Mouse (Mus musculus) retina, embryonic 14.5 days (tissue): Measurements from ENCODE around the gene Adgra3.

ENCODE experiments used
- DNase-seq: peaks from one replicate; pipeline ENCODE4 v3.0.0-alpha.2; 2015; ENCODE audit warnings: low spot score

The Adgra3 gene

DNA sequence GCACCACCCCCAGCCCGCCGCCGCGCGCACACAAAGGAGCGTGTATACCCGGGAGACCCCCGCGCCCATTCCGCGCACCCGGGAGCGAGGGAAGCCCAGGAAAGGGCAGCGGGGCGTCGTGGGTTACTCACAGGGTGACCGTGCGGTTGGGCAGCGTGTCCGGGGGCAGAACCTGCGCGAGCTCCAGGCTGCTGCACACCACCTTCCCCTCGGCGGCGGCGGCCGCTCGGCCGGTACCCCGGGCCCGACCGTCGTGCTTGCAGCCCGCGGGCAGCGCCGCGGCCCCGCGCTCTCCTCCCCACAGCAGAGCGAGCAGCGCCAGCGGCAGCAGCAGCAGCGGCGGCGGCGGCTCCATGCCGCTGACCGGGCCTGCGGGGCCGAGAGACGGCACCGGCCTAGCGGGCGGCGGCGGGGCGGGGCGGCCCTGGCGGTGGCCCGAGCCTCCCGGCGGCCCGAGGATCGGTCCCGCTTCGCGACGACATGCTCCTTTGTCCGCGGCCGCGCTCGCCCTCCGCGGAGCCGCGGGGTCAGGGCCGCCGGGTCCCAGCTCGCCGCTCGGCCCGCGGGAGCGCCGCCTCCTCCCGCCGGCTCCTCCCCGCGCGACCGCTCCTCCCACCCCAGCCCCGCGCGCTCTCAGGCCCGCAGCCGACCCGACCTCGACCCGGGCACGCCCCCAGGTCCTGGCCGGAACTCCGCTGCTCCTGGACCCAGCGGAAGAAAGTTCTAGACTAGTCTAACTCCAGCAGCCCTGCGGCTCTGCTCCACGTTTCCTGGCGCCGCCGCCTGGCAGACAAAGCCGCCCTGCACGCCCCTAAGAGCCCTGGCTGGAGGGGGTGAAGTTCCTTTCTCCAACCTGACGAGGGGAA, at the start of gene Adgra3:
TSS of gene Adgra3 (minus strand) at position 586 of the 866 bp plus-strand sequence.
- peak; percentile 79 for DNase-seq

DNA sequence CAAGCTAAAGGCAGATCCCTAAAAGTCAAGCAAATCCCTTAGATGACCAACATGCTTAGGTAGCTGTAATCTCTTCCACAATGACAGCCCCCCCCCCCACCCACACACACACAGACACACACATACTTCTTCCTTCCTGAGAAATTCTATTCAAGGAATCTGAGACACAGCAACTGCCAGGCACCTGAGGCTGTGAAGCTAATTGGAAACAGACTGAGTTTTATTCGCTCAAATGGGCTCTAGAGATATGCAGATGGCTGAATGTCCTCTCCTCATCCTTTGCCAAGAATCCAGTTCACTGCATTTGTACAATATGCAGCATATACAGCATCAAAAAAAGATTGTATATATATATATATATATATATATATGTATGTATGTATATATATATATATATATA, 24.6 kb upstream of the Adgra3 start:
- no peak for DNase-seq

DNA sequence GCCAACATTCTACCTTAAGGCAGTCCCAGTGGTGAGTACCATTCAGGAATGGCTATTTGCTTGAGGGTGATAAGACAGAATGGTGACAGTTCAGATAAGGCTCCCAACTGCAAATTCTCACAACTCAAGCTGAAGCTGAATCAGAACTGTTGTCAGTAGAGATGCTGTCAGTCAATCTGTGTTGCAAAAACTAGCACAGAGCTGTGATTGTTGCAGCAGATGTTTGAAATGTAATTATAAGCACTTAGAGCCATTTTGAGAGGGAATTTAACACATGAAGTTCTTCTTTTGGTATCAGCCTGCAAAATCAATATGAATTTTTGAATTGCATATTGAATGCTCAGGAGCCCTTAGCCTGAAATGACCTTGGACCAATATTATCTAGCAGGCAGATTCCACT, 15.4 kb upstream of the Adgra3 start:
- no peak for DNase-seq

GRCm38 (mm10) chr5:50064236-50064635, 5.4 kb upstream of the Adgra3 start:
- no peak for DNase-seq

DNA sequence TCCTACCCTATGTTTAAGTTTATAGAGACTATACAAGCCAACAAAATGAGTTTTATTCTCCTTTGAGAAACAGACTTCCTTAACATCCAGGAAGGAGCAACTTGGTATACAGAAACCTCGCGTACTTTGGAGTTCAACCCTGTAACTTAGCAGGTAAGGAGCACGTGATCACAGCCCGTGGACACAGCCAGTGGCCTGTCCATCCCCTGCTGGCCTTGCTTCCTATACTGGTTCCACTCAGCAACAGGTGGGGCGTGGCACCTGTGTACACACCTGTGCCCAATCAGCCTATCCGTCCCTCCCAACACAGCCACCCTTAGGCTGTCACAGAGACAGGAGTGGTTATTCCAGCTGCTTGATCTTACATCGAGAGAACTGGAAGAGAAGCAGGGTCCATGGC, 780 bp upstream of the Adgra3 start:
- DNase-seq, result no peak

GRCm38 (mm10) chr5:50057612-50058420, 990 bp downstream of the Adgra3 start:
- peak; percentile 50 for DNase-seq

DNA sequence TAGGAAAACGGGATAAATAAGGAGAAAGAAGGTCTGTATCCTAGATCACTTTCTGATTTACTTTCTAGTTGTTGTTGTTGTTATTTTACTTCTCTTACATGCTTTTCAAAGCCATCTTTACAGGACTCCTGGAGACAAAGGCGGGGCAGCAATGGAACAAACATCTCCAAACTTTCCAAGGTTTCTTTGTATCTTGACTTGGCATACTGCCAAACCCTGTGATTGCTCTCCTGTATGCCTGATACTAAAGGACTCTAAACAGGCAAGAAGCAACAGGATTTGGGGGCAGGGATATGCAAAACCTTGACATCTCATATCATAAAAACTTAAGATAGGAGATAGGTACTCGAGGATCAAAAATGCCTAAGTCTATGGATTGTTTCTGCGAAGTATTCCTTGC, 6.3 kb downstream of the Adgra3 start:
- DNase-seq, result no peak

DNA sequence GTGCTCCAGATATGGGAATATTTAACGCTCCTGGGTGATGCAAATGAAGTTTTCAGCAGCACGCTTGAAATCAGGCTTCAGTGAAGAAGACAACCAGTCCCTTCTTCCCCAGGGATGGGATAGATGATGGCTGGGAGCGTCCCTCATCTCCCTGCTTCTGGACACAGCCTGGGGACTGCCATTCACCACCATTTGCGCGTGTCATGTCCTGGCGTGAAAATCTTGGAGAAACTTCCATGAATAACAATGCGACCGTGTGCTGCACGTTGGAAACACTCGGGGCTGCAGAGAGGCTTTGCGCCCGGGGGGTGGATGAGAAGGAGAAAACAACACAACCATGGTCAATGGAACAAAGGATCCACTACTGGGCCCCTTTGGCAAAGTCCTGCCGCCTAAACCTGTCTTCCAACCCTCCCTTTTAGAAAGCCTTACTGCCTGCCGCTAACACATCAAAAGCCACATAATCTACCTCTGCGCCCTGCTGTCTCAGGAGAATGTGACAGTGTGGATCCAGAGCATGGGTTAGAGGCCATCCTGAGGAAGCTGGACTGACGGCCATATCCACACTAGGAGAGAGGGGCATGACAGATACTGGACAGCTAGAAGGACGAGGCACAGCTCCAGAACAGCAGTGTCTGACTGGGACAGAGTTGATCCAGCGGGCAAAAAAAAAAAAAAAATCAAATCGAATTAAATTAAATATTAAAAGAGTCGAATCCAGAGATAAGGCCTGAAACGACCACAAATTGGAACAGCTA, 8.0 kb downstream of the Adgra3 start:
- no peak for DNase-seq

GRCm38 (mm10) chr5:50050037-50050436, 8.8 kb downstream of the Adgra3 start:
- DNase-seq, result no peak

- DNase-seq, result no peak
Measured at GRCm38 (mm10) chr5:50049506-50049905, 9.3 kb downstream of the Adgra3 start.

GRCm38 (mm10) chr5:50048960-50049359, 9.8 kb downstream of the Adgra3 start:
- no peak for DNase-seq

GRCm38 (mm10) chr5:50048271-50048851, 10.4 kb downstream of the Adgra3 start:
- DNase-seq, result no peak

DNA sequence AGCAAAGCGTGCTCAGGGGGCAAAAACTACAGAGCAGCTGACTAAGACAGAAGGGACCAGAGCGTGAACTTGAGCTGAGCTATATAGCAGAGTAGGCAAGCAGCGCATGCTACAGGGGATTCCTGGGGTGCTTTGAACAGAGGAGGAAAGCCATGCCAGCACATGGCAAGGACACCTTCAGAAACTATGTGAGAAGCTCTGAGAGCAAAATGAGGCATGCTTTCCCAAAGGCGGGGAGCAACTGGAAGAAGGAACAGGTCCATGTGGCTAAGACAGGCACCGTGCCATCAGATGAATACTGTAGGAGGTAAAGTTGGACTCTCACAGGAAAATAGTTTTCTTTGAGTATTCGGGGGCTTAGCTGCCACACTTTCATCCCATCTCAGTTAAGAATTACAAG, 13.6 kb downstream of the Adgra3 start:
- no peak for DNase-seq

- DNase-seq, result no peak
Measured at GRCm38 (mm10) chr5:50043677-50044076, 15.1 kb downstream of the Adgra3 start.

DNA sequence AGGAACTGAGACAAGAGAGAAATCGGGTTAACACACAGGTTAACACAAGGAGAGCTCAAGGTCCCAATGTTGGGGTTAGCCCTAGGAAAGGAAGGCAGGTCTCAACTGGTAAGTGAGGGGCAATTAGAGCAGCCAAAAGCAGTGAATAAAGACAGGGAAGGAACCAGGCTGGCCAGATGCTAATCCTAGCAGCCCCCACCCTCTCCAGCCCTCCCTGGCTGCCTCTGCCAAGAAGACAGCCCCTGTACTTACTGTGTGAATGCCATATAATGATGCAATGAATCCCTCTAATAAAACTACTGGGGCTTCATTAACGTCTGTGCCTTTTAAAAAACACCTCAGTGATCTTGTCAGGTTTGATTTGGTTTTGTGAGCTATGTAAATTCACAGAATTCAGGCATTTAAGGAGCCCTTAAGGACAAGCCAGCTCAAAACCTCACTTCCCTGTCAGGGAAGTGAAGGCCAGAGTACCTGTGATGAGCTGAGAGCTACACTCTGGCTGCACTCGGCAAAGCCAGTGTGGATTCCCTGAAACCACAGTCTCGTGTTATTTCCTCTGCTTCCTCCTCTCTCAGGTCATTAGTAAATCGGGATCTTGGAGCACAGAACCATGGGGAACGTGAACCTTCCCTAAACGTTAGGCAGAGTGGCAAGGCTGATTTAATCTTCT, 16.4 kb downstream of the Adgra3 start:
- DNase-seq, result no peak

GRCm38 (mm10) chr5:50039521-50039920, 19.3 kb downstream of the Adgra3 start:
- no peak for DNase-seq

DNA sequence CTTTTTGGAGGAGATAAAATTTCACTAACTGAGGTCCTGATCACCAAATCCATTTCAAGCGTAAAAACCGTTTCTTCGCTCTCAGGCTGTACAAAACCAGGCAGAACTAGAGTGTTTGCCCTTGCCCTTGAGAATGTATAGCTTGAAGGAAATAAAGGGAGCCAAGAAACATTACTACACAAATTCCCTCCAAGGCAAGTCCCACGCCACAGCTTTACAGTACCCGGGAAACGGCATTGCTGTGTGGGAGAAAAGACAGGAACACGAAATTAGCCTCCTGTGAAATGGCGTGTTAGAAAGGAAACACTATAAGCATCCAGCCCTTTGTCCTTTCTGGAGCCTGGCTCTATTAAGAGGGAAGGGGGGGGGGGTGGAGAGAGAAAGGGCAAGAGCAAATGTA, 21.1 kb downstream of the Adgra3 start:
- DNase-seq, result no peak

- no peak for DNase-seq
Measured at GRCm38 (mm10) chr5:50034900-50035514, 23.8 kb downstream of the Adgra3 start.

GRCm38 (mm10) chr5:50034231-50034630, 24.6 kb downstream of the Adgra3 start:
- no peak for DNase-seq

GRCm38 (mm10) chr5:50033660-50034059, 25.1 kb downstream of the Adgra3 start:
- DNase-seq, result no peak

GRCm38 (mm10) chr5:50032332-50032731, 26.5 kb downstream of the Adgra3 start:
- peak; percentile 56 for DNase-seq
